Mouse (Mus musculus) heart, adult 2 months (tissue): ENCODE measurements around the gene Setdb2.
A peak's percentile ranks its signal among the peaks of the same experiment; 100 is the strongest.

Experiments used
- CTCF ChIP-seq: fragments of 200-600 bp; IDR thresholded peaks from 2 replicates; pipeline ENCODE4 v1.8.1; 2022; ENCODE audit warnings: antibody characterized with exemption, mild to moderate bottlenecking, moderate library complexity
- POLR2A ChIP-seq: fragments of 200-500 bp; IDR thresholded peaks from 2 replicates; pipeline ENCODE4 v1.6.1; 2011; ENCODE audit warnings: mild to moderate bottlenecking, low read depth, low read length, control low read depth; ENCODE audit not compliant: insufficient read depth

GRCm38 (mm10) chr14:59467798-59468197 is 27.1 kb upstream of the Setdb2 start:
- TF ChIP-seq POLR2A = no peak
- peak; percentile 70 for TF ChIP-seq CTCF
